Mouse (Mus musculus): ENCODE measurements around the gene Spag8.

Gene Spag8

DNA sequence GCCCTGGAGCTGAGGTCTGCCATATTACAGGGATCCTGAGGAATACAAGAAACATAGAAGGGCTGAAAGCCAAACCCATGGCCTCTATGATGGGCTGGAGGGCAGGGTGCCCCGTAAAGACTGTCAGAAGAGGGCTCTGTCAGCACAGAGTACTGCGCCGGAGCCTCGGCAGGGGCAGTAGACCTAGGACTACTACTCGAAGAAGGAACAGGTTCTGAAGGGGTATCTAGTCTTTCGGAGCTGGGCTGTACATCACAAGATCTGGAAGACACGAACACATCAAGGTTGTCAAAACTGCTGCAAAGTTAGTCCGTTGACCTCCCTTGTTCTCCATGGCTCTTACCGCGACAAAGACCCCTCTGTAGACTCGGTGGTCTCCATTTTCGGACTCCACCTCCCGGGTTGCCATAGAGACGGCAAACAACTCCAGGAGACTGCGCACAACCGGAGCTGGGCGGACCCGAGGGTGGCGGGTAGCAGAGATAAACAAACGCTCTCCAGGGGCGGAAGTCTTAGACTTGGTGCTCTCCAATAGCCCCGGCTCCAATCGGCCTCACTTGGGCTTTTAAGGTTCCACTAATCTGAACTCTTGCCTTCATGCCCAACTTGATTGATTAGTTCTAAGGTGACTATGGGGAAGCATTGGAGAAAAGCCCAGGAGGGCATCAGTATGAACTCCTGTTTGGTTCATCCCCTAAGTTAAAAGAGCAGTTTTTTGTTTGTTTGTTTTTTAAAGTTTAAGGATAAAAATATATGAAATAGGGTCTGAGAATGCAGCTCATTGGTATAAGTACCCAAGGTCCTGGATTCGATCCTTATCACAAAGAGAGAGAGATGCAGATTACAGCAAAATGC, at the start of gene Spag8:
TSS of gene Spag8 (minus strand) at position 434 of the 855 bp plus-strand sequence.
- peak; percentile 77 for DNase-seq (ENCODE audit: low read depth, low spot score)

DNA sequence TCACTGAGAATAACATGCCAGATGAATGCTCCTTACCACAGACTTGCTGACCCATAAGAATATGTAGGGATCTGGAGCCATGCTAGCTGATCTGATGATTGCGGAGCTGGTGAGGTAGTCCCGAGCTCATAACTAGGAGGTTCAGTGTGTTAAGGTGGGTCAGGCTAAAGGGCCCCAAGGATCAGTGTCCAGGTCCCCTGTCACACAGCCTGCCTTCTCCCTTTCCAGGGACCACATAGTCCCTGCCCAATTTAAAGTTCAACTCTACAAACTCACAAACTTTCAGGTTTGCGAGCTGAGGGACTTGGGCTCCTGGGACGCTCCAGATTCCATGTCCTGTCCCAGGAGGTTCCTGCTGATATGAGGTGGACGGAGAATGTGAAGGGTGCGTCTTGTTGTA, 47.3 kb upstream of the Spag8 start, which contains the start of gene Olfr70:
TSS of gene Olfr70 (minus strand) at position 101 of the 400 bp plus-strand sequence.
- no peak for DNase-seq (ENCODE audit: low read depth, low spot score)

DNA sequence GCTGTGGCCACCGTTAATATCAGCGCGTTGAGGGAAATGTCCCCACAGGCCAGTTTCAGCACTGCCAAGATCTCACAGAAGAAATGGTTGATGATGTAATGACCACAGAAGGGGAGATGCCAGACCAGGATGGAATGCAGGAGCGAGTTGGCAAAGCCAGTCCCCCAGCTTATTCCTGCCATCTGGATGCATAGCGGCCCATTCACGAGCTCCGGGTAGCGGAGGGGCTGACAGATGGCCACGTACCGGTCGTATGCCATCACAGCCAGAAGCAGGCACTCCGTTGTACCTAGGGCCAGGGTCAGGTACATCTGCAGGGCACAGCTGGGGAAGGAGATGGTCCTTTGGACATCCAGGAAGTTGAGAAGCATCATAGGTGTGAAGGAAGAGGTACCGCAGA, 43.2 kb upstream of the Spag8 start:
- no peak for DNase-seq (ENCODE audit: low read depth, low spot score)

GRCm38 (mm10) chr4:43695249-43695671, 41.9 kb upstream of the Spag8 start:
- DNase-seq (ENCODE audit: low read depth, low spot score), result peak; percentile 43

DNA sequence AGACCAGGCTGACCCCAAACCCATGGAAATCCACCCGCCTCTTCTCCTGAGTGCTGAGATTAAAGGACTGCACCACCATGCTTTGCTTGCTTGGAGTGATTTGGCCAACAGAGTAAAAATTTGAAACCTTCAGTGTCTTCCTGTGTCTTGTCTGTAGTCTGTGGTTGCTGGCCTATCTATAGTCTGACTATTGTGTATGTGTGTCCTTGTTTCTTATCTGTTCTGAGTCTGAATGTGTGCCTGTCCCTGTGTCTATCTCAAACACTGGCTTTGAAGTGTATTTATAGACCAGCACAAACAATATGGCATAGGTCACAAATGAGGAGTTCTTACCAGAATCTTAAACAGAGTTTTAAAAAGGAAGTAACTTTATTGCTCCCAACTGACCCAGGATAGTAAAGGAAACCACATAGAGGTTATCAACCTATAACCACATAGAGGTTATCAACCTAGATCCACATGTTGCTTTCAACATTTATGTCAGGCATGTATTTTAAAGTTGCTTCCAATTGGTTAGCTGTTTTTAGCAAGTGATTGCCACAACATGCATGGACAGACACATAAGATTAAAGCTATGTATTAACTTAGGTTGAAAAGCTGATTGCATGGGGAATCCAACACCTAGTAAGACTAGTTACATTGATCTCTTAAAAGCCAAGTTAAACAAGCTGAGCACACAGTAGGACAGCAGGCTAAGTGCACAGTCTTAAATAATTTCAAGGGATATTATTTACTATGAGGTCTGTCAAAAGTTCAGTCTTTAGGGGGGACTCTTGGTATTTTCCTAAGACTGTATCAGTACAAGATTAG, 41.2 kb upstream of the Spag8 start:
- DNase-seq (ENCODE audit: low read depth, low spot score), result no peak

DNA sequence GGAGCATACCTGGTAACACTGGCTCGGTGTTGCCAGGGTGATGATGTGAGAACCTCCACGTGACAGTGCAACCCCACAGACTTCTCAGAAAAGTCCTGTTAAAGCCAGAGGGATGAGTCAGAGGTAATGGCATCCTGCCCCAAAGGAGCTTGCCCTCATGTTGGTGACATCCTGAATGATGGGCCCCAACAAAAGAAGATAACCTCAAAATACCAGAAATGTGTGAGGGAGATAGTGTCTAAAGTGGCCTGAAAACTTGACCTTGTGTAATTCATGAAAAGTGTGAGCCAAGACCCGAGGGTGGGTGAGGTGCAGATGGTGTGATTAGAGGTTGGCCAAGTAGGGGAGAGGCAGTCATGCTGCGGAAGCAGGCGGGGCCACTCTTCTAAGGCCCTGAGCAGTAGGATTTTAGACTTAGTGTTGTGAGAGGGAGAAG, 40.4 kb upstream of the Spag8 start:
- no peak for DNase-seq (ENCODE audit: low read depth, low spot score)

GRCm38 (mm10) chr4:43691026-43691425, 37.6 kb upstream of the Spag8 start:
- DNase-seq (ENCODE audit: low read depth, low spot score), result no peak

GRCm38 (mm10) chr4:43690021-43690420, 36.6 kb upstream of the Spag8 start:
- no peak for DNase-seq (ENCODE audit: low read depth, low spot score)

DNA sequence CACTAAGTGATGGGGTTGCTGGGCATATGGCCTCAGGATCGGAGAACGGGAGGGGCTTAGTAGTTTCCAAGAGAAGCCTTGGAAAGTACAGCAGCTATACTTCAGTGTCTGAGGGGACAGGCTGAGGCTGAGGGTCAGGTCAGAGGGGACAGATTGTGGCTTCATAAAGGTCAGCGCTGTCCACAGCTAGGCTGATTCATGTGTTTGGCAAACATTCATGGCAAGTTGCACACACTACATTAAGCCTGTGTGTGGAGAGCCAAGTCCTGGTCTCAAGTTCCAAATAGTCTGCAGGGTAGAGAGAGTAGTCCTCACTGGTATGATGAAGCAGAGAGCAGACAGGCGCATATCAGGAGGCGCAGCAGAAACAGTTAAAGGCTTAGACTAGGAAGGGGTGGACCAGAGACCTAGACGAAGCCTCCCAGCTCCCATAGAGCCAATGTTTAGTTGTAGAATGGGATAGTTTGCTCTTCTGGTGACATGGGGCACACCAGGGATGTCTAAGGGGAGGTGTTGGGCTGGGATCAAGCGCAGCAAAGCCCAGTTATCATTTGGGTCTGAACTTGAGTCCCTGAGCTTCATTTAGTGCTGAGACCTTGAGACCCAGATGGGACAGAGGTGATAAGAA, 26.1 kb upstream of the Spag8 start:
- no peak for DNase-seq (ENCODE audit: low read depth, low spot score)

- DNase-seq (ENCODE audit: low read depth, low spot score), result no peak
These were observed 25.1 kb upstream of the Spag8 start for GRCm38 (mm10) chr4:43678541-43678940.

- peak; percentile 32 for DNase-seq (ENCODE audit: low read depth, low spot score)
These were observed 22.2 kb upstream of the Spag8 start for GRCm38 (mm10) chr4:43675608-43676007.

DNA sequence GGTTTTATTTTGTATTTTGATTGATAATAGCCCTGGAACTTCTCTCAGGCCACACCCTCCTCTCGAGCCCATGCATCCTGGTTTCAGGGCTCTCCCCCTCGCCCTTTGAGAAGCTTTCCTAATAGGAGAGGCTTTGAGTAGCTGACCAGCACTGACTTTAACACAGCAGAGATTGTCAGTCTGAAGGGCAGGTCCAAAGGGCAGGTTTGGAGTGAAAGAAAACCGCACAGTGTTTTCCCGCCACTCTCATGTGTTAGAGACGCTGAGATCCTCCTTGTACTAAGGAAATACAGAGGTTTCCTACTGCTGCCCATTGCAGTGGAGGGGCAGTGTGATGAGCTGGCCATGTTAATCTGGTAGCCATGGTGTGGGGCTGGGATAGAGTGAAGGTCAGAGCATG, 21.6 kb upstream of the Spag8 start:
- DNase-seq (ENCODE audit: low read depth, low spot score), result no peak

- no peak for DNase-seq (ENCODE audit: low read depth, low spot score)
These were observed 20.3 kb upstream of the Spag8 start for GRCm38 (mm10) chr4:43673703-43674102.

GRCm38 (mm10) chr4:43672070-43672469, 18.7 kb upstream of the Spag8 start:
- DNase-seq (ENCODE audit: low read depth, low spot score), result peak; percentile 88

DNA sequence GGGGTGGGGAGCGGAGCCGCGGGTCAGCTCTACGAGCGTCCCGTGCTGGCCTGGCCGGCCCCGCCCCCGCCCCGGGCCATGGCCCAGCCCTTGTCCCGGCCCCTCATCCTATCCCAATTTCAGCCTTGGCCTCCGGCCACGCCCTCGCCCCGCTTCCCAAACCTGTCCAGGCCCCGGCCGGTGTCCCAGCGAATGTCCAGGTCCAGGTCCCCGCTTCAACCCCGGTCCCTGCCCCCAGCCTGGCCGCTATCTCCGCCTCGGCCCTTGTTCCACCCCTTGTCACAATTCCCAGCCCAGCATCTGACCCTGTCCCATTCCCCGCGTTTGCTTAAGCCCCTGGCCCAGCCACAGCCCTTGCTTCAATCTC, 16.0 kb upstream of the Spag8 start:
- peak; percentile 32 for DNase-seq (ENCODE audit: low read depth, low spot score)

DNA sequence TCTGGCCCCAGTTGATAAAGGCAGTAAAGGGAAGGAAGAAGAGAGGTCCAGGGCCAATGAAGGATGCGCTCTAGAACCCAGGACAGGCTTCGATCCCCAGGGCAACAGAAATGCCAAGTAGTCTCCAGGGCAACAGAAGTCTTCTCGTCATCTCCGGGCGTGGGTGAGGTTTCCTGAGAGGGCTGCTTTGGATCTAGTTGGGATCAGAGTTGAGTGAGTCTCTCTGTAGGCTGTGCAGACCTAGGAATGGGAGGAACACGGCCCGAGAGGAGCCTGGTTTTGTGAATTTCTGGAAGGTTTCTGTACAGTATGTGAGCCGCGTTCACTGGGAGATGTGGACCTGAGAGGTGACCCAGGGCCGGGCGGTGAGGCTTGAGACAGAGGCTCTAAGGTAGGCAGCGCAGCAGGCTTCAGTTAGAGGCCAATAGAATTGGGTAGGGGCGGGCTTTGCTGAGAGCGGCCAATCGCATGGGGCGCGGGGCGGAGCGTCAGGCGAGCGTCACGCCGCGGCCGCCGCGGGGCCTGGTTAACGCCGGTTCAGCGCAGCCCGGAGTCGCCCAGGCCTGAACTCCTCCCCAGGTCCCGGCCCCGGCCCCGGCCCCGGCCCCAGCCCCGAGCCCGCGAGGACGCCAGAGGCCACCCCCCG, 15.5 kb upstream of the Spag8 start, which contains the start of the genes Tmem8b and Fam221b:
TSS of gene Tmem8b (plus strand) at position 190 of the 646 bp plus-strand sequence.
TSS of gene Fam221b (minus strand) at position 364 of the 646 bp plus-strand sequence.
- DNase-seq (ENCODE audit: low read depth, low spot score), result peak; percentile 81

- peak; percentile 48 for DNase-seq (ENCODE audit: low read depth, low spot score)
These were observed 13.0 kb upstream of the Spag8 start for GRCm38 (mm10) chr4:43666412-43666811.

- peak; percentile 66 for DNase-seq (ENCODE audit: low read depth, low spot score)
These were observed 3.8 kb upstream of the Spag8 start for GRCm38 (mm10) chr4:43657146-43657545.

DNA sequence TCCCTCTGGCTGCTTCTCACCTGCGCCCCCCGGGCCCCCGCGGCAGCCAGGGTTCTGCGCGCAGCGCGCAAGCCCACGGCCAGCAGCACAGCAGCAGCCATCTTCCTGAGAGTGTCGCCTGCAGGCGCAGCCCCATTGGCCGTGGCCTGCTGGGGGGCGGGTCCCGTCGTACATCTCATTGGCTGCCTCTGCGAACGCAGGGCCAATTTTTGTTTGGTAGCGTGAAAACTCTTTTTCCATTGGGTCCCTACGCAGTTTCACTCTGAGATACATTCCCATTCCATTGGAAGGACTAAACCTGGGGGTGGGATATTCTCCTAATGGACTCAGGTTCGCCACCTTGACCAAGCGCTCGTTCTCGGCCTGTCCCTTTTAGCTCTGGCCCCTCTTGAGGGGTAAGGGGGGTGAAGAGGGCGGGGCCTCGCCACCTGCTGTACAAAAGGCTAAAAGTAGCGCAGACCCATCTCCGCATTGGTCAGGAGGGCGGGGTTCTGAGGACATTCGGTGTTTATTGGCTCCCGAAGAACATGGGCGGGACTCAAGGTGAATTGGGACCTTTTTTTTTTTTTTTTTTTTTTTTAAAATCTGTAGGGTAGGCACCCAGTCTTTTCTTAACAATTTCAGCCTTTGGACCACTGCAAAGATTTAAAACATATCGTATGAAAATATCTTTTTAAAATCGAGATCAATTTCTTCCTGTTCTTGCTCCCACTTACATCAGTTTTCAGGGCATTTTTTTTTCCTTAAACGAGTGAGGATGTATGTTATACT, 3.1 kb upstream of the Spag8 start, which contains the start of gene Hint2:
TSS of gene Hint2 (minus strand) at position 128 of the 771 bp plus-strand sequence.
- DNase-seq (ENCODE audit: low read depth, low spot score), result peak; percentile 99

- DNase-seq (ENCODE audit: low read depth, low spot score), result no peak
These were observed 2.4 kb upstream of the Spag8 start for GRCm38 (mm10) chr4:43655656-43656338.

All from ES-CJ7 (cell line).